Mouse (Mus musculus) neural tube, embryonic 15.5 days (tissue): ENCODE results near the gene Hoxa10. TPM values are rescaled to one million over a fixed set of nuclear protein-coding genes. Genes with fewer than 3 reads are reported as not detected.
A peak's percentile ranks its signal among the peaks of the same experiment; 100 is the strongest.

Experiments used
- ATAC-seq: fragments of 200-750 bp; cut with Nextera tagmentation; 2 replicates; pipeline ENCODE4 v1.8.0; 2017; ENCODE audit warnings: mild to moderate bottlenecking, moderate TSS enrichment, moderate library complexity; ENCODE audit not compliant: low FRiP score
- H3K27ac ChIP-seq: fragments of 300-500 bp; sonication (generic); replicated peaks from 2 replicates; pipeline ENCODE4 v1.5.1; 2015; ENCODE audit warnings: mild to moderate bottlenecking, inconsistent platforms
- H3K27me3 ChIP-seq: fragments of 300-500 bp; sonication (generic); replicated peaks from 2 replicates; pipeline ENCODE4 v1.6.1; 2015; ENCODE audit warnings: inconsistent platforms
- H3K36me3 ChIP-seq: fragments of 300-500 bp; sonication (generic); 2 replicates; pipeline ENCODE4 v1.6.1; 2015; ENCODE audit warnings: inconsistent platforms
- H3K4me1 ChIP-seq: fragments of 300-500 bp; sonication (generic); 2 replicates; pipeline ENCODE4 v1.6.1; 2015; ENCODE audit warnings: inconsistent platforms
- H3K4me2 ChIP-seq: fragments of 300-500 bp; sonication (generic); 2 replicates; pipeline ENCODE4 v1.6.1; 2015; ENCODE audit warnings: inconsistent platforms, mild to moderate bottlenecking, moderate library complexity
- H3K4me3 ChIP-seq: fragments of 300-500 bp; sonication (generic); replicated peaks from 2 replicates; pipeline ENCODE4 v1.5.1; 2015; ENCODE audit warnings: mild to moderate bottlenecking, inconsistent platforms
- H3K9ac ChIP-seq: fragments of 300-500 bp; sonication (generic); replicated peaks from 2 replicates; pipeline ENCODE4 v1.6.1; 2015; ENCODE audit warnings: mild to moderate bottlenecking, inconsistent platforms
- H3K9me3 ChIP-seq: fragments of 300-500 bp; sonication (generic); replicated peaks from 2 replicates; pipeline ENCODE4 v1.6.1; 2016; ENCODE audit warnings: inconsistent platforms
- WGBS: fragments of 180-500 bp; shearing (Covaris S2); methylation state at CpG from one replicate; pipeline ENCODE4 v1.1.7; 2015; ENCODE audit warnings: mixed read lengths; 5-methylcytosine and 5-hydroxymethylcytosine counted together
- polyA plus RNA-seq: library from polyadenylated mRNA; unstranded; fragments of >200 nt; fragmentation: Nextera tagmentation; extraction: Ambion mirVana; gene quantifications from 2 replicates; pipeline ENCODE4 v1.2.1, GENCODE M21; 2015

Gene Hoxa10
- polyA plus RNA-seq, 1 experiment from 2014 or later: 48.9 TPM

DNA sequence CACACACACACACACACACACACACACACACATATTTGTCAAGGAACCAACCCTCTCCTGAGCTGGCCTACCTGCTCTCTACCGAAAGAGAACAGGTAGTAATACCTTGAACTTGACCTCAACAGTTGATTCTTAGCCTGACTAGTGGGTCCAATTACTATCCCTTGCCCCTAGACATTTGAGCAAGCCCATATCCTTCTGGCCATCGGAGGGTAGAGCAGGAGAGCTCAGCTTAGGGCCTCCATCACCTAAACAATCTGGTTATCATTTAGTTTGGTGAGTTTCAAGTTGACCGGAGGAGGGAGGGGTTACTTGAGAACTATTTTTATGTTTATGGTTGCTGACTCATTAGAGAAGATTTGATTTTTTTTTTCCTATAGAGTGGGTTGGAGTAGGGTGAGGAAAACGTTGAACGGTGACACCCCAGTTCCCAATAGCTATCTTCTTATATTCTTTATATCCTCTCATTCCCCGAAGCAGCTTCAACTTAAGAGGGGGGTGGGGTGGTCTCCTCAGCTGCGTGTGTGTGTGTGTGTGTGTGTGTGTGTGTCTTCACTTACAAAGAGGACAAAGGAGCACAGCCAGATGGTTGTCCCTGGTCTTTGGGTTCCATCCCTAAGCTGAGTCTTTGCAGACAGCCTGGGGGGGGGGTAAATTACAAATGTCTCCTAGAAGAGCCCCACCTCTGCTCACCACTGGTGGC, 10.7 kb upstream of the Hoxa10 start:
- Histone ChIP-seq H3K4me2 (no peak overlapping the region), H3K9ac (no peak overlapping the region), H3K27me3 (peaks cover 82% of the 10 kb centered on the region), H3K27ac (no peak overlapping the region), H3K4me3 (no peak overlapping the region), H3K4me1 (peaks cover 8% of the 10 kb centered on the region; the same call in 1 of the 2 replicates), H3K9me3 (no peaks in the 10 kb centered on the region), H3K36me3 (no peaks in the 10 kb centered on the region)
- no peak for ATAC-seq
- WGBS: 13% methylated on average over 7 of the region's 7 CpGs

DNA sequence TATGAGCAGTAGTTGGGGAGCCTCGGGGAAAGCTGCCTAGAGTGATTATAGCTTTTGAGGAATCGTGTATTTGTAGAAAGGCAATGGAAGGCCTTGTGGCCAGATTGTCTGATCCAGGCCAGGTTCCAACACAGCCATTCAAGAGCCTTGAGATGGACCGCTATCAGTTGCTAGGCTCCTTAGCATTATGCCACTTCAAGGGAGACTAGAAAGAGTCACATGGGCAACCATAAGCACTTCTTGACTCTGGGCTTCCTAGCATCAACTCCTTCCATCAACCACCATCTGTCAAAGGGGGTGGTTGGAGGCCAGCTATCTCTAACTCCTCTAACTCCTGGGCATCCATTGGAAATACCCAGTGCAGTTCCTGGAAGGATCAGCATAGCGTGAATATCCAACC, 9.2 kb upstream of the Hoxa10 start:
- H3K4me2 ChIP-seq: peak overlapping the region; percentile 43; the same call in 1 of the 2 replicates
- no peaks in the 10 kb centered on the region for H3K9me3 ChIP-seq
- 17% methylated on average over 4 of the region's 4 CpGs for WGBS
- H3K27me3 ChIP-seq: peaks cover 85% of the 10 kb centered on the region
- peaks cover 12% of the 10 kb centered on the region; the same call in 1 of the 2 replicates for H3K4me1 ChIP-seq
- H3K9ac ChIP-seq: no peak overlapping the region
- H3K27ac ChIP-seq: 0 out of 2 replicates have a peak overlapping the region, but pooled peaks have one; percentile 42
- no peak overlapping the region for H3K4me3 ChIP-seq
- ATAC-seq: no peak
- no peaks in the 10 kb centered on the region for H3K36me3 ChIP-seq

DNA sequence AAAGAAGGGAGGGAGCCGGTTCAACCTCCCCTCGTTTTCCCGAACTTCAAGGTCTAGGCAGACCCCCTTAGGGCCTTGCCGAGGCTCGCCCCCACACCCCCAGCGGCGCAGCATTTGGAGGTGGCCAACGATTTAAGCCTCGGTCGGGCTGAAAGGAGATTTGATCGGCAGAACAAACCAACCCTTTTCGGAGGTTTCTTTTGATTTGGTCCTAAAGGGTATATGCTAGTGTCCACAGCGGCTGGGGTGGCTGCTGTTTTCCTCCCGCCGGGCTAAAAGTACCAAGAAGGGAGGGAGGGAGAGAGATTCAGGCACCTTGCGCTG, 8.7 kb upstream of the Hoxa10 start:
- peak overlapping the region; percentile 42; the same call in 1 of the 2 replicates for H3K27ac ChIP-seq
- peaks cover 84% of the 10 kb centered on the region for H3K27me3 ChIP-seq
- H3K4me1 ChIP-seq: peaks cover 12% of the 10 kb centered on the region; the same call in 1 of the 2 replicates
- H3K9ac ChIP-seq: no peak overlapping the region
- H3K4me2 ChIP-seq: peak overlapping the region; percentile 43
- no peaks in the 10 kb centered on the region for H3K9me3 ChIP-seq
- H3K4me3 ChIP-seq: peak overlapping the region; percentile 12
- ATAC-seq: no peak
- H3K36me3 ChIP-seq: no peaks in the 10 kb centered on the region
- WGBS: 4% methylated on average over 16 of the region's 16 CpGs

- no peaks in the 10 kb centered on the region for H3K9me3 ChIP-seq
- H3K27ac ChIP-seq: peak overlapping the region; percentile 42
- peak overlapping the region; percentile 43 for H3K4me2 ChIP-seq
- WGBS: 5% methylated on average over 27 of the region's 27 CpGs
- H3K36me3 ChIP-seq: no peaks in the 10 kb centered on the region
- peaks cover 80% of the 10 kb centered on the region for H3K27me3 ChIP-seq
- peak overlapping the region; percentile 12 for H3K4me3 ChIP-seq
- no peak for ATAC-seq
- peak overlapping the region; percentile 20; the same call in 1 of the 2 replicates for H3K9ac ChIP-seq
- H3K4me1 ChIP-seq: peaks cover 12% of the 10 kb centered on the region; the same call in 1 of the 2 replicates
Observed at GRCm38 (mm10) chr6:52248638-52249414, 8.2 kb upstream of the Hoxa10 start.

- H3K9ac ChIP-seq: no peak overlapping the region; the same call in 1 of the 2 replicates
- WGBS: 4% methylated on average over 23 of the region's 23 CpGs
- H3K4me3 ChIP-seq: peak overlapping the region; percentile 12
- H3K4me2 ChIP-seq: peak overlapping the region; percentile 43
- peak overlapping the region; percentile 42 for H3K27ac ChIP-seq
- no peak for ATAC-seq
- H3K4me1 ChIP-seq: 0 out of 2 replicates have a peak, but pooled peaks cover 7% of the 10 kb centered on the region
- H3K9me3 ChIP-seq: no peaks in the 10 kb centered on the region
- H3K27me3 ChIP-seq: peaks cover 84% of the 10 kb centered on the region
- no peaks in the 10 kb centered on the region for H3K36me3 ChIP-seq
Observed at GRCm38 (mm10) chr6:52247766-52248637, 7.3 kb upstream of the Hoxa10 start.

DNA sequence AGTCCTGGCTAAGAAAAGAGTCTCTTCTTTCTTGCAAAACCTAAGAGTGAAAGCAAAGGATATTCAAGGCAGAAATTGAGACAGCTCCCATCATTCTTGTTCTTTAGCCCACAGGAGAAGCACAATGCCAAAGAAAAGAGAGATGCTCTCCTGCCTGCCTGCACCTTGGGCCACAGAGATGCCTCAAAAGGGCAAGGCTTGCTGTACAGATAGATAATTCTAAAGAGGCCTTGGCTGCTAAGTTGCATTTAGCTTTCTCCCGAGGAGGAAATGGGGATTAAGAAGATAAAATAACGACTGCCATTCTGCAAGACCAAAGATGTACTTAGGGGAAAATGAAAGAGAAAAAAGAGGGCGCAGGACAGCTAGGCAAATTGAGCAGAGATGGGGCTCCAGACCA, 6.3 kb upstream of the Hoxa10 start:
- 0 out of 2 replicates have a peak, but pooled peaks cover 4% of the 10 kb centered on the region for H3K4me1 ChIP-seq
- H3K27ac ChIP-seq: peak overlapping the region; percentile 76
- no peaks in the 10 kb centered on the region for H3K36me3 ChIP-seq
- H3K9me3 ChIP-seq: no peaks in the 10 kb centered on the region
- peak overlapping the region; percentile 40 for H3K4me3 ChIP-seq
- no peak overlapping the region for H3K9ac ChIP-seq
- WGBS: 15% methylated on average over 3 of the region's 3 CpGs
- peak overlapping the region; percentile 50 for H3K4me2 ChIP-seq
- ATAC-seq: no peak
- H3K27me3 ChIP-seq: peaks cover 82% of the 10 kb centered on the region

DNA sequence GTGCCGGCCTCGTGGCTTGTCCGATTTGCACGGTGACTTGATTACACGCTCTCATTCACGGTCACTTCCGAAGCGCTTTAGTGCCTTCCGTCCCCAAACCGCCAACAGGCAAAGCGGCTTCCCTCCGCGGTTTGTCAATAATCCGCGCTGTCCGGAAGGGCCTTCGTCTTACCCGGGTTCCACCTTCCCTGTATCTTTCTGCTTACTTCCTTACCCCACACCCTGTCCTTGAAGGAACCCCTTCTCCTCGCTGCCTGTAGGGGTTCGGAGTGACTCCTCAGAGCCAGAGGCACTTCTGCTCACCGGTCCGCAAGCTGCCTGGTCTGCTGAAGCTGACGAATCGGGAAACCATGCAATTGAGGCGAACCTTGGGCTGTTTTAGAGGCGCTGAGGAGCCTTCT, 5.7 kb upstream of the Hoxa10 start:
- peak overlapping the region; percentile 38 for H3K9ac ChIP-seq
- peak overlapping the region; percentile 40 for H3K4me3 ChIP-seq
- H3K9me3 ChIP-seq: no peaks in the 10 kb centered on the region
- ATAC-seq: no peak
- 0 out of 2 replicates have a peak, but pooled peaks cover 4% of the 10 kb centered on the region for H3K4me1 ChIP-seq
- H3K36me3 ChIP-seq: no peaks in the 10 kb centered on the region
- peak overlapping the region; percentile 50 for H3K4me2 ChIP-seq
- peaks cover 80% of the 10 kb centered on the region for H3K27me3 ChIP-seq
- peak overlapping the region; percentile 76 for H3K27ac ChIP-seq
- under 1% methylated on average over 26 of the region's 26 CpGs for WGBS

DNA sequence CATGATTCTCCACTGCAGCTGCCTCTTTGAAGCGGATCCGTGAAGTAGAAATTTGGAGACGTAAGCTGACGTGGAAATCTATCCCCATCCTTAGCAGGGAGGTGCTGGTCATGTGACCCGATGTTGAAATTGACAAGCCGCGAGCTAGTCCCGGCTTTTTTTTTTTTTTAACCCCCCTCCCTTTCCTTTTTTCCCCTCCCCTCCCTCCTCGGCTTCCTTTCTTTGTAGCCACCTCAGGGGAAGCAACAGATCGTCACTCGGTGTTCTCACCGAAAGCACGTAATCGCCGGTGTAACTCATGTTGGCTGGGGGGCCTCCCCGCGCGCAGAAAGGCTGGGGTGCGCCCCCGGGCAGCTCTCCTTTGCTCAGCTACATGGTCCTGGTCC, 5.1 kb upstream of the Hoxa10 start, which contains the start of gene Hoxa11:
Gene Hoxa11 (minus strand): TSS at position 54 of the 386 bp plus-strand sequence.
- Histone ChIP-seq H3K4me3 (peak within 1 kb of the TSS; percentile 40), H3K9me3 (no peaks in the 10 kb centered on the region), H3K9ac (peak within 1 kb of the TSS; percentile 46), H3K4me1 (0 out of 2 replicates have a peak, but pooled peaks cover 11% of the 10 kb centered on the region), H3K27ac (peak within 1 kb of the TSS; percentile 76), H3K36me3 (no peaks in the 10 kb centered on the region), H3K27me3 (peaks cover 80% of the 10 kb centered on the region), H3K4me2 (peak within 1 kb of the TSS; percentile 50)
- WGBS: 1% methylated on average over 20 of the region's 20 CpGs
- no peak for ATAC-seq

DNA sequence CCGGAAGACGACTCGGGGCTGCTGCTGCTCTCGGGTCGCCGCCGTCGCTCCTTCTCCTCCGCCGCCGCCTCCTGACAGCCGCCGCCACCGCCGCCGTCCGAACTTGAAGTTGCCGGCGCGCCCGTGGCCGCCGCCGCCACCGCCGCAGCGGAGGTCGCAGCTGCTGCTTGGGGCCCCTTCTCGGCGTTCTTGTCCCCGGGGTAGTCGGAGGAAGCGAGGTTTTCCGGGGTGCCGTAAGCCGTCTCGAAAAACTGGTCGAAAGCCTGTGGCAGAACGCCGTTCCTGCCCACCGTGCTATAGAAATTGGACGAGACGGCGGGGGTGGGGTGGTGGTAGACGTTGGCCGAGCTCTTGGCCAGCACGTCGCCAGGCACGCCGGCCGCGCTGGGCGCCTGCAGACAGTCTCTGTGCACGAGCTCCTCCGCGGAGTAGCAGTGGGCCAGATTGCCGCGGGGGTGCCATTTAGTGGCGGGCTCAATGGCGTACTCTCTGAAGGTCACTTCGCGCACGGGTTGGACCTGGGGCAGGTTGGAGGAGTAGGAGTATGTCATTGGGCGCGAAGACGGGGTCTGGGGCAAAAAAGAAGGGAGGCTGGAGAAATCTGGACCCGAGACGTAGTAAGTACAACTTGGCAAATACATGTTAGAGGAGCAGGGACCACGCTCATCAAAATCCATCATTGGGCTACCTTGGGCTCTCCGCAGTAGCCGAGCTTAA, 4.5 kb upstream of the Hoxa10 start:
- ATAC-seq: no peak
- Histone ChIP-seq H3K4me3 (peak overlapping the region; percentile 40), H3K27ac (peak overlapping the region; percentile 76), H3K9ac (peak overlapping the region; percentile 46), H3K9me3 (no peaks in the 10 kb centered on the region), H3K27me3 (peaks cover 76% of the 10 kb centered on the region), H3K36me3 (no peaks in the 10 kb centered on the region), H3K4me2 (peak overlapping the region; percentile 50), H3K4me1 (0 out of 2 replicates have a peak, but pooled peaks cover 13% of the 10 kb centered on the region)
- 1% methylated on average over 71 of the region's 71 CpGs for WGBS

DNA sequence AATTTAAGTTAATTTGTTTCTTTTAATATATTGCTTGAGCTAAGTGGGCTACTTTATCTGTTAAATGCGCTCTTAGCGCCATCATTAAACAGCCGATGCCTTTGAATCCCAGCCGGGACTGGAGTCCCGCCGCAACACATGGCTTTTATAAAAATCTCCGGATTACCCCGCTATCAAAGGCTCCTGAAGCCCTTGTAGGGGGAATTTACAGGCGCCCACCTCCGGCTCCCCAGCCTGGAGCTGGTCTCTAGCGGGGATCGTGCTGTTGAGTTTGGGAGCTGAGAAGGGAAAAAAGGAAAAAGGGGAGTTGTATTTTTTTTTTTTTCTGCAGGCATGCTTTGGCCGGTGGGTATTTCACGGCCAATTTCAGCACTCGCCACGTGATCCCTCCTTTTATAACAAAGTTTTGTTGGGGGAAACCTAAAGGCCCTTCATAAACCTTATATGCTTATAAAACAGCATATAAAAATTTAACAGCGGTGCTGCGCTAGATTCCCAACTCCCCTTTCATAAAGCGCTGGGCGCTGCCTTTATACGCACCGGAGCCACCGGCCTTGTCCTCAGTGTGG, 3.9 kb upstream of the Hoxa10 start:
- Histone ChIP-seq H3K9ac (peak overlapping the region; percentile 46), H3K4me1 (0 out of 2 replicates have a peak, but pooled peaks cover 13% of the 10 kb centered on the region), H3K4me2 (peak overlapping the region; percentile 50), H3K27me3 (peaks cover 70% of the 10 kb centered on the region), H3K36me3 (no peaks in the 10 kb centered on the region), H3K27ac (peak overlapping the region; percentile 76), H3K4me3 (peak overlapping the region; percentile 40), H3K9me3 (no peaks in the 10 kb centered on the region)
- 2% methylated on average over 23 of the region's 23 CpGs for WGBS
- ATAC-seq: no peak
